ENCODE assay signal across 16 mouse cellular contexts in the genomic region with DNA sequence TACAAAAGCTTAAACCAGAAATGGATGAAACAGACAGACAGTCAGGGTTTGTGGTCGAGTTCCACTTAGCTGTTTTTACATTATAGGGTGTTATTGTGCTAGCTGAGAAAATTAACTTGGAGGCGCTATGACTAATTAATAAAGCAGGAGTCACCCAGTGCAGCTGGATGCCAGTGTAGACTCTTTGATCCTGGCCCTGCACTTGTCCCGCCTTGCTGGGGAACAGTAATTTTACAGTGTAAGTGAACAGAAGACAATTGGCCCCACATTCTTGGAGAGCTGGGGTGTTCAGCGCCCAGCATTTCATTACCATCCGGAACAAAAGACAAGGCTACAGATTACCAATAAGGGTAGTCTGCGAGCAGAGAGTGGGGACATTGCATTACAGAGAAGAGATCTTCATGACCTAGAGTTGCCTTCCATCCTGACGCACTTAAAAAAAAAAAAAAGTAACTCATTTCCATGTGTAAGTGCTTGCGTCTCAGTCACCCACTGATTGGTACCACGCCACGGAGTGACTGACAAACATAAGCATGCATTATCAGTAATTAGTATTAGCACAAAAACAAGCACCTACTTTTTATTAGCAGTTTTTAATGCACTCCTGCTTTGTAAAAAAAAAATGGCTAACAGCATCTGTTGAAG.
A peak's percentile ranks its signal among the peaks of the same experiment; 100 is the strongest.
DNase-seq lines count a peak whose midpoint lies in the region; ATAC-seq and TF ChIP-seq lines count a peak whose summit lies in the region.
"Had no signal": no experiment of that assay in that cellular context is flagged by ENCODE, and none has a peak within 500 bp of the region (broad histone marks: within the 10 kb centered on the region; RNA-seq: fewer than 3 reads in every experiment).

No protein-coding gene starts in this region.

- peak overlapping the region; percentile 5; the same call in 1 of the 2 replicates for H3K4me2 ChIP-seq in neural tube, embryonic 12.5 days (replicated peaks)
- peak overlapping the region; percentile 42 for H3K4me2 ChIP-seq in neural tube, embryonic 13.5 days
- H3K4me2 ChIP-seq: heart, embryonic 15.5 days; liver, embryonic 13.5 days had no signal

- H3K27me3 ChIP-seq in neural tube, embryonic 12.5 days (replicated peaks): no peaks in the 10 kb centered on the region
- H3K27me3 ChIP-seq in neural tube, embryonic 13.5 days: no peaks in the 10 kb centered on the region
- H3K27me3 ChIP-seq: heart, embryonic 15.5 days; liver, embryonic 13.5 days had no signal

- DNase-seq in embryo, embryonic 11 days: peak; percentile 8
- no peak for DNase-seq in embryo, embryonic 9.5 days (ENCODE audit: extremely low spot score)
- DNase-seq in neural tube, embryonic 10.5 days (ENCODE audit: extremely low spot score, low spot score): no peak
- DNase-seq in frontal cortex, postnatal 10 days (ENCODE audit: low spot score in 2 of 2): peak; percentile 13 to 33
- DNase-seq in thymus, adult 18-20 months: no peak
- DNase-seq in gastrocnemius, adult 2 months: no peak
- DNase-seq: cerebellum, adult 9-10 months; heart, adult 11 months; liver, embryonic 13.5 days; lung, postnatal 10 days had no signal

- intact Hi-C loops in gastrocnemius, adult 2 months (cut with DNase I): no loop called here

- TF ChIP-seq CTCF in gastrocnemius, adult 2 months (IDR thresholded peaks at IDR 0.05): no peak

- H3K36me3 ChIP-seq in neural tube, embryonic 12.5 days: no peaks in the 10 kb centered on the region
- H3K36me3 ChIP-seq in neural tube, embryonic 13.5 days: no peaks in the 10 kb centered on the region
- H3K36me3 ChIP-seq: heart, embryonic 15.5 days; limb, embryonic 10.5 days; liver, embryonic 13.5 days had no signal

- 12% methylated on average over 10 of the region's 10 CpGs for WGBS in neural tube, embryonic 12.5 days
- 12% methylated on average over 10 of the region's 10 CpGs for WGBS in neural tube, embryonic 13.5 days

- H3K4me1 ChIP-seq in neural tube, embryonic 12.5 days: peaks cover 15% of the 10 kb centered on the region
- peaks cover 20% of the 10 kb centered on the region for H3K4me1 ChIP-seq in neural tube, embryonic 13.5 days (replicated peaks)
- H3K4me1 ChIP-seq: heart, embryonic 15.5 days; liver, embryonic 13.5 days had no signal

- ATAC-seq in neural tube, embryonic 12.5 days (ENCODE audit: low FRiP score, low read depth): no peak
- no peak for ATAC-seq in neural tube, embryonic 13.5 days (ENCODE audit: low read depth)
- ATAC-seq: inflammation-experienced regulatory T-cells, adult 6 months had no signal

- H3K27ac ChIP-seq in neural tube, embryonic 12.5 days: no peak overlapping the region
- no peak overlapping the region for H3K27ac ChIP-seq in neural tube, embryonic 13.5 days (replicated peaks)
- H3K27ac ChIP-seq in gastrocnemius, adult 2 months: no peak overlapping the region
- H3K27ac ChIP-seq: heart, embryonic 15.5 days; limb, embryonic 10.5 days; liver, embryonic 13.5 days; stomach, postnatal 0 days had no signal

- H3K9ac ChIP-seq in neural tube, embryonic 12.5 days: no peak overlapping the region
- no peak overlapping the region for H3K9ac ChIP-seq in neural tube, embryonic 13.5 days
- H3K9ac ChIP-seq: heart, embryonic 15.5 days; liver, embryonic 13.5 days had no signal

- no peaks in the 10 kb centered on the region for H3K9me3 ChIP-seq in neural tube, embryonic 12.5 days
- no peaks in the 10 kb centered on the region for H3K9me3 ChIP-seq in neural tube, embryonic 13.5 days
- H3K9me3 ChIP-seq: heart, embryonic 15.5 days; limb, embryonic 10.5 days; liver, embryonic 13.5 days had no signal

- H3K4me3 ChIP-seq in neural tube, embryonic 12.5 days: no peak overlapping the region
- H3K4me3 ChIP-seq in neural tube, embryonic 13.5 days: no peak overlapping the region
- H3K4me3 ChIP-seq in gastrocnemius, adult 2 months: no peak overlapping the region
- H3K4me3 ChIP-seq: heart, embryonic 15.5 days; limb, embryonic 10.5 days; liver, embryonic 13.5 days had no signal

Comparison
In these comparisons a context has a peak if more than half of its experiments do, and no peak if none do; other contexts are left out.
1. DNase-seq: peak in embryo, embryonic 11 days (single experiment) and frontal cortex, postnatal 10 days (2 of 2); none in embryo, embryonic 9.5 days (single experiment), neural tube, embryonic 10.5 days (single experiment), thymus, adult 18-20 months (0 of 2) and gastrocnemius, adult 2 months (single experiment).